Mouse (Mus musculus) right cerebral cortex, postnatal 25 days (tissue): ENCODE data around the gene Stub1.
A peak's percentile ranks its signal among the peaks of the same experiment; 100 is the strongest.

Experiments
- DNase-seq: peaks from one replicate; pipeline ENCODE4 v3.0.0; 2022

The Stub1 gene

GRCm38 (mm10) chr17:25783861-25784574 is 49.2 kb downstream of the Stub1 start:
- no peak for DNase-seq

DNA sequence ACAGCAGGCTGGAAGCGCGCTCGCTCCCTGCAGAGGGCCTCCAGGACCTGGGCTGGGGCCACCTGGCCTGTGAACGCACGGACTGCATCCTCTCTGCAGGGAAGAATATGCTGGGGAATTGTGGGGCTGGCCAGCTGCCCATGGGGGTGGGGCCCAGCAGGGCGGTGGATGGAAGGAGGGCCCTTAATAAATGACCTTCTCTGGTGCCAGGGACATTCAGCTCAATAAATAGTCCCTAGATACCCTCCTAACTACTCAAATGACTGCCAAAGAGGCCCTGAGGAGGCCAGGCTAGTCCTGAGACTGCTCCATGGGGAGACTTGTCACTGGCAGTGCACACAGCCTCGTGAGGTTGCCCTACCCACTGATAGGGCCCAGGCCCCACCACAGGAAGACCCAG is 50.1 kb downstream of the Stub1 start:
- DNase-seq: peak; percentile 10

- no peak for DNase-seq
These were observed 51.9 kb downstream of the Stub1 start for GRCm38 (mm10) chr17:25781339-25781738.
